In the genomic region with DNA sequence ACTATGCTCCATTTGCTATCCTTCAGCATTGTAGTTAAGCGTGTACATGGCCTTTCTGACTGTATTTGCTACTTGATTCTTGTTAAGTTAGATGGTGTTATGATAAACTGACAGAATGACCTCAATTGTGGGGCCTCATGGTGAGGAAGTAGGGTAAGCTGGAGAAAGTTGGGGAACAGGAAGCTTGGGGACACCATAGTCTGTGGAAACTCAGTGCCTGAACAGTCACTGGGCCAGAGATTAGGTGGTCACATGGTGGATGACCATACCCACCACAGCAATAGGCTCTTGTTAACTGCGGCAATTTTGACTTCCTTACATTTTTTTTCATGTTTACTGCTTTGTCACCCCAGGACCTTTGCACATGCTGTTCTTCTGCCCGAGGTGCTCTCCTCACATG, we compare ENCODE assay signal across 16 mouse cellular contexts. TPM values are rescaled to one million over a fixed set of nuclear protein-coding genes. Genes with fewer than 3 reads are reported as not detected.
DNase-seq lines count a peak whose midpoint lies in the region; ATAC-seq and TF ChIP-seq lines count a peak whose summit lies in the region.
"Had no signal": no experiment of that assay in that cellular context is flagged by ENCODE, and none has a peak within 500 bp of the region (broad histone marks: within the 10 kb centered on the region; RNA-seq: fewer than 3 reads in every experiment).

No protein-coding gene starts in this region.

- no peak overlapping the region for H3K4me3 ChIP-seq in lung, adult 2 months (replicated peaks; ENCODE audit: extremely low read depth, low read depth, low read length)
- H3K4me3 ChIP-seq in embryonic facial prominence, embryonic 15.5 days (replicated peaks), result no peak overlapping the region
- no peak overlapping the region for H3K4me3 ChIP-seq in midbrain, postnatal 0 days (ENCODE audit: low read depth, low read length)

- peaks cover 6% of the 10 kb centered on the region; the same call in 1 of the 2 replicates for H3K27me3 ChIP-seq in embryonic facial prominence, embryonic 15.5 days
- H3K27me3 ChIP-seq in midbrain, postnatal 0 days (ENCODE audit: insufficient read depth, low read length), result no peaks in the 10 kb centered on the region

- H3K27ac ChIP-seq in embryonic facial prominence, embryonic 15.5 days (replicated peaks), result no peak overlapping the region
- no peak overlapping the region for H3K27ac ChIP-seq in midbrain, postnatal 0 days (ENCODE audit: low read depth, low read length)
- H3K27ac ChIP-seq: liver, embryonic 14.5 days had no signal

- peak; percentile 8 for ATAC-seq in activated CD4-positive, CD25-positive, alpha-beta regulatory T cell, adult 4 months
- no peak for ATAC-seq in embryonic facial prominence, embryonic 15.5 days (ENCODE audit: insufficient number of reproducible peaks, low FRiP score, low TSS enrichment, low read depth)
- ATAC-seq in midbrain, postnatal 0 days (ENCODE audit: low FRiP score), result no peak

- H3K9me3 ChIP-seq in embryonic facial prominence, embryonic 15.5 days (replicated peaks), result no peaks in the 10 kb centered on the region
- H3K9me3 ChIP-seq in midbrain, postnatal 0 days (ENCODE audit: low read length), result no peaks in the 10 kb centered on the region
- H3K9me3 ChIP-seq: forebrain, embryonic 10.5 days; heart, embryonic 10.5 days had no signal

- H3K4me2 ChIP-seq in embryonic facial prominence, embryonic 15.5 days (replicated peaks), result 0 out of 2 replicates have a peak overlapping the region, but pooled peaks have one; percentile 96
- H3K4me2 ChIP-seq in midbrain, postnatal 0 days (ENCODE audit: low read depth, low read length, poor library complexity, severe bottlenecking), result no peak overlapping the region

- peak; percentile 24 to 31 for DNase-seq in lung, adult 18-20 months
- no peak for DNase-seq in lung, adult 2 months
- peak; percentile 42 to 43 for DNase-seq in monocyte, adult 2 months (ENCODE audit: low read depth in 1 of 2, low spot score in 2 of 2)
- no peak for DNase-seq in left cerebral cortex, adult 9 months (ENCODE audit: low spot score in 2 of 2)
- no peak for DNase-seq in midbrain, postnatal 0 days (ENCODE audit: low spot score)
- no peak for DNase-seq in right cerebral cortex, postnatal 4 days
- DNase-seq: cerebellum, adult 8-10 months; heart, postnatal 36 days; kidney, adult 11 months; kidney, postnatal 4 days; thymus, adult 18-20 months had no signal

- no peaks in the 10 kb centered on the region for H3K36me3 ChIP-seq in embryonic facial prominence, embryonic 15.5 days
- H3K36me3 ChIP-seq in midbrain, postnatal 0 days (ENCODE audit: insufficient read depth, low read length), result no peaks in the 10 kb centered on the region
- H3K36me3 ChIP-seq: forebrain, embryonic 10.5 days; heart, embryonic 10.5 days had no signal

- no peak for TF ChIP-seq POLR2A in lung, adult 2 months (IDR thresholded peaks at IDR 0.05; ENCODE audit: borderline replicate concordance, extremely low read depth, low read depth, low read length)

- H3K9ac ChIP-seq in embryonic facial prominence, embryonic 15.5 days, result no peak overlapping the region
- H3K9ac ChIP-seq in midbrain, postnatal 0 days (replicated peaks; ENCODE audit: low read length, poor library complexity, severe bottlenecking), result no peak overlapping the region
- H3K9ac ChIP-seq: liver, embryonic 14.5 days had no signal

- peaks cover 25% of the 10 kb centered on the region for H3K4me1 ChIP-seq in lung, adult 2 months (ENCODE audit: control insufficient read depth, insufficient read depth, low read length)
- peaks cover 9% of the 10 kb centered on the region for H3K4me1 ChIP-seq in embryonic facial prominence, embryonic 15.5 days
- no peaks in the 10 kb centered on the region for H3K4me1 ChIP-seq in midbrain, postnatal 0 days (ENCODE audit: insufficient read depth, low read length)

- 83% methylated on average over 3 of the region's 3 CpGs for WGBS in lung, adult 2 months
- WGBS in embryonic facial prominence, embryonic 15.5 days, result 82% methylated on average over 3 of the region's 3 CpGs
- WGBS in midbrain, postnatal 0 days, result over 99% methylated on average over 3 of the region's 3 CpGs

- no peak for TF ChIP-seq CTCF in lung, adult 2 months (IDR thresholded peaks at IDR 0.05; ENCODE audit: insufficient read depth, low read length)
- no peak for TF ChIP-seq CTCF in midbrain, postnatal 0 days (IDR thresholded peaks at IDR 0.05)

RNA-seq across cellular contexts. Expression of a gene that starts 1.9 kb away (rescaled TPM):
- 24.2 and 28.3 TPM in 2 replicates for polyA plus RNA-seq in lung, adult 2 months (2012; rRNA removed)
- 100 to 1,000 TPM in 1 of 2 experiments, 10 to 100 TPM in 1; 81.7 to 103 TPM for polyA plus RNA-seq in activated CD4-positive, CD25-positive, alpha-beta regulatory T cell, adult 4 months (2017; shearing (Covaris generic))
- polyA plus RNA-seq in embryonic facial prominence, embryonic 15.5 days (2015; fragmentation: Nextera tagmentation; extraction: Ambion mirVana), result 23.4 and 23.5 TPM in 2 replicates
- 31.9 and 36.4 TPM in 2 replicates for total RNA-seq in midbrain, postnatal 0 days (2014; rRNA removed)
- 35.0 and 35.2 TPM in 2 replicates for polyA plus RNA-seq in midbrain, postnatal 0 days (2015; fragmentation: Nextera tagmentation; extraction: Ambion mirVana)

Comparison
In these comparisons a context has a peak if more than half of its experiments do, and no peak if none do; other contexts are left out.
1. DNase-seq: peak in lung, adult 18-20 months (2 of 2) and monocyte, adult 2 months (2 of 2); none in lung, adult 2 months (single experiment), left cerebral cortex, adult 9 months (0 of 2), midbrain, postnatal 0 days (single experiment) and right cerebral cortex, postnatal 4 days (single experiment).